Mouse (Mus musculus) frontal cortex, postnatal 25 days (tissue): Measurements from ENCODE around the gene Olfr983.

Experiments used
- DNase-seq, 2 experiments: peaks; one replicate each; pipeline ENCODE4 v3.0.0; 2022; ENCODE audit warnings: low spot score in 2 of 2

Gene Olfr983

DNA sequence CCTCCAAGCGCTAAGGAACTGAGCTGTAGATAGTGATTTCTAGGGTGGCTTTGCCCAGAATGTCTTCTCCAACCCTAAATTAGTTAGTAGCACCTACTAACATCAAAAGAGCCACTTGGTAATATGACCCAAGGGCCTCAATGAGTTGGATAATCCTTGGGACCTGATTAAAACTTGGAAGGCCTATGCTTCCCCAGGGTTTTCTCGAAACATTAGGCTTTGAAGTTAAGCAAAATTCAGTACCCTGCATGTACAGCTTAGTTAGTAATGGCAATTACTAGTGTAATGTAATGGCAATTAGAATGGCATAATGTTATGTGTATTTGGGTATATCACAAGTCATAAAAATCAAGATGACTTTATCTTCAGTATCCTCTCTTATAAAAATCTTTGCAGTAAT is at the start of gene Olfr983:
Olfr983 (minus strand) TSS at position 101 of the 400 bp plus-strand sequence.
- no peak for DNase-seq

GRCm38 (mm10) chr9:40141544-40141943 is 48.1 kb upstream of the Olfr983 start:
- DNase-seq, result no peak

GRCm38 (mm10) chr9:40139484-40139883 is 46.1 kb upstream of the Olfr983 start:
- DNase-seq, result no peak

GRCm38 (mm10) chr9:40136987-40137688 is 43.7 kb upstream of the Olfr983 start:
- DNase-seq, result no peak

DNA sequence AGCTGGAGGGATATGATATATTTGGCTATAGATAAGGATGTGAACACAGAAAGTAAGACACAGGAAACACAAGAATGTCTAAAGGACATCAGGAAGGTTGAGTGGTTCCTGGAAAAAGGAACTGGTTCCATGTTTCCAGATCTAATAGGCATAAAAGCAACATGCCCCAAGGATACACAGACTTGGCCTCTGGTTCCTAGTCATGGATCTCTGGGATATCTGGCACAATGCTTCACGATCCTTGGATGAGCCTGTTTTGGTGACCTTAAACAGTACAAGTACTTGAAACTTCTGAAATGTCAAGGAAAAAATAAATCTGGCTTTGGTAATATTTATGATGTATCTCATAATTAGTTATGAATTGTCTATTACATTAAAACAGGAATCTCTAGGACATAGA is 37.2 kb upstream of the Olfr983 start:
- DNase-seq, result no peak

GRCm38 (mm10) chr9:40130084-40130483 is 36.7 kb upstream of the Olfr983 start, which contains the start of gene Olfr985:
Olfr985 (minus strand) TSS chr9:40130184.
- no peak for DNase-seq

- no peak for DNase-seq
Measured at GRCm38 (mm10) chr9:40117287-40117659, 23.9 kb upstream of the Olfr983 start.

DNA sequence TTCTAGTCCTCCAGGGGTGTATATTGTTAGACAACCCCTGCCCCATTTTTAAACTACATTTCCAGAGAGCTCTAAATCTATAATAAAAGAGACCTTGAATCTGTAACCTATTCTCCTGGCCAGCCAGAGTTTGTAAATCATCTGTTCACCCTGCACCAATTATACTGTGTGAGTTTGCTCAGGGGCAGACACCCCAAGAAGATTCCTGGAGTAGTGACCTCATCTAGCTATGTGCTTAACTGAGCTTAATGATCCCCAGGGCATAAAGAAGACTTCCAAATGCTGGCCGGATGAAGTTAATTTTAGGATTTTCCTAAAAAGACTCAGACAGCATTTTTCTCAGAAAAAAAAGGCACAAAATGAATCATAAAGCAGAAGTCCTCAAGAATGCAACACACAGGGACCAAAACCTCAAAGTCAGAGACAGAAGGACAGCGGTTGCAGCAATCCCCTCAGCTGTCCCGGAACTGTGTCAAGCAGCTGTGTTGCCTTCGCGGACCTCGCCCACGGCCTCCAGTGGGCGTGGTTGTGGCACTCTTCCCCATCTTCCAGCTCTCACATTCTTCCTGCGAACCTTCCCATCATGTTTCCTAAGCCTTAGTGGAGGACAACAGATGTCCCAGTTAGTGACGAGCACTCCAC is 23.4 kb upstream of the Olfr983 start:
- peak; percentile 4 to 7 for DNase-seq

- DNase-seq, result no peak
Measured at GRCm38 (mm10) chr9:40114106-40114505, 20.7 kb upstream of the Olfr983 start, which contains the start of gene Olfr984. Olfr984 (minus strand) TSS chr9:40114206.

DNA sequence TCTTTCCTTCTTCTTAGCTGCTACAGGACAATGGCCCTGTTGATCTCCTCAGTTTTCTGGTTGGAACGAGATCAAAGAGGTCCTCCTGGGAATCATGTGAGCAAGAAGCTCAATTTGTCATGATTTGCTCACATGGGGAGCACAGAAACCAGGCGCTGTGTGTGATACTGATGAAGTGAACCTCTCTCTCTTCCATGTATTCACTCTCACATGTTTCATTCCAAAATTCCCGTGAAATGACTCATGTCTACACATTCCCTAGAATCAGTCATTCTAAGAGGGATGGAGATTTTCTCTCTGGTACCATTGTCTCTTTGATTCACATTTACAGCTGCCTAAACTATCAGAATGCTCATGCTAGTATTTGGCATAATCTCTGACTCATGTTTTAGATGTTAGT is 1.4 kb upstream of the Olfr983 start:
- DNase-seq, result no peak

- no peak for DNase-seq
Measured at GRCm38 (mm10) chr9:40073529-40073928, 19.9 kb downstream of the Olfr983 start, which contains the start of gene Olfr982. Olfr982 (plus strand) TSS chr9:40073829.

DNA sequence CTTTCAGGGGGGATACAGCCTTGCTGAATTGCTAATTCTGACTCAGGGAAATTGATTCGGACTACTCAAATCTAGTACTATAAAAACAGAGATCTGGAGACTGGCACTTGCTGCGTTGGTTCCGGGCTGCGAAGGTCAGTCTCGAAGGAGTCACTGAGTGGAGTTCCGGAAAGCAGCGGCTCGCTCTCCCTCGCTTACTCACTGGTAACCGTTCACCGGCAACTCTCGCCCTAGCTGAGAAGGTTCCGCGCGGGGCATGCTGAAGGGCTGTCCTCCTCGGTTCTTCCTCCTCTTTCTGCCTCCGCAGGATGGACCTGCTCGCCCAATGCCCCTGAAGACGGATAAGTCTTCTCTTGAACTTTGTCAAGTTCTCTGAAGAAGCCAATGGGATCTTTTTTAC is 43.3 kb downstream of the Olfr983 start:
- no peak for DNase-seq
